Mouse (Mus musculus) kidney, adult 18-20 months (tissue): ENCODE measurements at regions not wholly inside any gene's neighbourhood (a gene's known extent, or its start where the extent isn't known, plus 50 kb on each side); places are given as distances from the start of the nearest gene placed in this dataset.
"Not testable (repeated sequence)": the region's sequence is repeated elsewhere in the genome, so short reads cannot be mapped to it uniquely, and the experiment has no call there.

Experiments
- DNase-seq: peaks from one replicate; pipeline ENCODE4 v3.0.0; 2021

- not testable (repeated sequence) for DNase-seq
Measured at GRCm38 (mm10) chr11:93651966-93652365, 233.6 kb downstream of the Utp18 start.
